Mouse (Mus musculus) myocyte (in vitro differentiated cells): ENCODE results near the gene Trim29.

Source experiments
- CEBPB ChIP-seq: IDR thresholded peaks from 2 replicates; pipeline ENCODE4 v1.6.1; 2011; ENCODE audit warnings: mild to moderate bottlenecking, moderate library complexity; ENCODE audit not compliant: poor library complexity, insufficient read depth, severe bottlenecking
- E2F4 ChIP-seq: IDR thresholded peaks from one replicate; pipeline ENCODE4 v1.6.1; 2011; ENCODE audit warnings: mild to moderate bottlenecking, control low read depth, moderate library complexity; ENCODE audit not compliant: insufficient read depth
- MYOD1 ChIP-seq, 3 experiments: IDR thresholded peaks; one replicate each; pipeline ENCODE4 v1.6.1; 2011; ENCODE audit warnings: control low read depth in 2 of 3, low read depth in 2 of 3, mild to moderate bottlenecking in 2 of 3, moderate library complexity in 1 of 3; ENCODE audit not compliant: insufficient read length in 2 of 3, control insufficient read depth in 1 of 3
- MYOG ChIP-seq, 3 experiments: IDR thresholded peaks; one replicate each; pipeline ENCODE4 v1.6.1; 2011; ENCODE audit warnings: control low read depth in 2 of 3, low read depth in 2 of 3, mild to moderate bottlenecking in 2 of 3; ENCODE audit not compliant: insufficient read length in 2 of 3, control insufficient read depth in 1 of 3, insufficient read depth in 1 of 3
- POLR2A ChIP-seq: IDR thresholded peaks from one replicate; pipeline ENCODE4 v1.6.1; 2011; ENCODE audit warnings: low read depth, mild to moderate bottlenecking, control low read depth, moderate library complexity; ENCODE audit not compliant: insufficient read length
- POLR2AphosphoS2 ChIP-seq: IDR thresholded peaks from one replicate; pipeline ENCODE4 v1.6.1; 2011; ENCODE audit warnings: low read depth, control low read depth; ENCODE audit not compliant: insufficient read length
- REST ChIP-seq: IDR thresholded peaks from one replicate; pipeline ENCODE4 v1.6.1; 2011; ENCODE audit warnings: mild to moderate bottlenecking, control low read depth, moderate library complexity; ENCODE audit not compliant: insufficient read depth, insufficient read length
- TCF12 ChIP-seq: IDR thresholded peaks from one replicate; pipeline ENCODE4 v1.6.1; 2011; ENCODE audit warnings: mild to moderate bottlenecking, control low read depth; ENCODE audit not compliant: poor library complexity, insufficient read depth, severe bottlenecking
- TCF3 ChIP-seq: IDR thresholded peaks from one replicate; pipeline ENCODE4 v1.6.1; 2011; ENCODE audit warnings: low read depth, control low read depth; ENCODE audit not compliant: insufficient read length
- USF1 ChIP-seq: IDR thresholded peaks from one replicate; pipeline ENCODE4 v1.6.1; 2011; ENCODE audit warnings: low read depth, mild to moderate bottlenecking, control low read depth, moderate library complexity

GRCm38 (mm10) chr9:43312190-43312589 is 1.5 kb downstream of the Trim29 start:
- TF ChIP-seq TCF3 (no peak), MYOD1 (IDR thresholded peaks at IDR 0.05; ENCODE audit: control insufficient read depth in 1 of 3, insufficient read length in 2 of 3, low read depth in 2 of 3) (no peak), POLR2A (no peak), TCF12 (no peak), E2F4 (no peak), POLR2AphosphoS2 (no peak), CEBPB (no peak), REST (no peak), USF1 (no peak), MYOG (IDR thresholded peaks at IDR 0.05; ENCODE audit: control insufficient read depth in 1 of 3, insufficient read depth in 1 of 3, insufficient read length in 2 of 3, low read depth in 2 of 3) (no peak)
